Mouse (Mus musculus) neural tube, embryonic 10.5 days (tissue): ENCODE data around the gene Tfr2.

Experiments used
- DNase-seq: peaks from one replicate; pipeline ENCODE4 v3.0.0-alpha.2; 2017; ENCODE audit warnings: low spot score; ENCODE audit errors: extremely low spot score

Gene Tfr2

DNA sequence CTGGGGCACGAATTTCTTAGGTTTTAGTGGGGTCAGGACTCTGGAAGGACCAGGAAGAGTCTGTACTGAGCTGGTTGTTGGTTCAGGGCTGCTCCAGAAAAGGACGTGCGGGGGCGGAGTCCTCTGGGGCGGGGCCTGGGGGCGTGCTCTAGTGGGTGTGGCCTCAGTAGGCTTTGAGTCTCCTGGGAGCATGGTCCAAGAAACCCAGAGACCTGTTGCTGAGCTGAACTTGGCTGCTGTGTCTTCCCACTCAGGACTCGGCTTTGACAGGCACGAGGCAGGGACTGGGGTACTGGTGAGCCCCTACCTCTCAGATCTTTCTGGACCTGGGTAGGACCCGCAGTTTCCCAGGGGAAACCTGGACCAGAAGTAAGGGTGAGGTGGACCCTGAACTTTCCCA, at the start of gene Tfr2:
Gene Tfr2 (plus strand): TSS at position 176 of the 400 bp plus-strand sequence.
- DNase-seq: no peak

GRCm38 (mm10) chr5:137521861-137522260, 47.8 kb upstream of the Tfr2 start:
- no peak for DNase-seq

DNA sequence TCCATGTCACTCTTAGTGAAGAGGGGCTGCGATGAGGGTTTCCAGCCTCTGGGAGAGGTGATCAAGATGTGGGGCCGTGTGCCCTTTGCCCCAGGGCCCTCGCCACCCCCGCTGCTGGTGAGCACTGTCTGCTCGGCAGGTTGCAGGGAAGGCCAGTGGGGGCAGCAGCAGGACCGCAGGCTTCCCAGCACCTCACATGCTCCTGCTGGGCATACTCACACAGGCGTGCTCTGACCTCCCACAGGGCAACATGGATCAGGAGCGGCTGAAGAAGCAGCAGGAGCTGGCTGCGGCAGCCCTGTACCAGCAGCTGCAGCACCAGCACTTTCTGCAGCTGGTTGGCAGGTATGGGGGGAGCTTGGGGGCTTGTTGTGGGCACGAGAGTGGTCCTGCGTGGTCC, 46.9 kb upstream of the Tfr2 start:
- DNase-seq: no peak

DNA sequence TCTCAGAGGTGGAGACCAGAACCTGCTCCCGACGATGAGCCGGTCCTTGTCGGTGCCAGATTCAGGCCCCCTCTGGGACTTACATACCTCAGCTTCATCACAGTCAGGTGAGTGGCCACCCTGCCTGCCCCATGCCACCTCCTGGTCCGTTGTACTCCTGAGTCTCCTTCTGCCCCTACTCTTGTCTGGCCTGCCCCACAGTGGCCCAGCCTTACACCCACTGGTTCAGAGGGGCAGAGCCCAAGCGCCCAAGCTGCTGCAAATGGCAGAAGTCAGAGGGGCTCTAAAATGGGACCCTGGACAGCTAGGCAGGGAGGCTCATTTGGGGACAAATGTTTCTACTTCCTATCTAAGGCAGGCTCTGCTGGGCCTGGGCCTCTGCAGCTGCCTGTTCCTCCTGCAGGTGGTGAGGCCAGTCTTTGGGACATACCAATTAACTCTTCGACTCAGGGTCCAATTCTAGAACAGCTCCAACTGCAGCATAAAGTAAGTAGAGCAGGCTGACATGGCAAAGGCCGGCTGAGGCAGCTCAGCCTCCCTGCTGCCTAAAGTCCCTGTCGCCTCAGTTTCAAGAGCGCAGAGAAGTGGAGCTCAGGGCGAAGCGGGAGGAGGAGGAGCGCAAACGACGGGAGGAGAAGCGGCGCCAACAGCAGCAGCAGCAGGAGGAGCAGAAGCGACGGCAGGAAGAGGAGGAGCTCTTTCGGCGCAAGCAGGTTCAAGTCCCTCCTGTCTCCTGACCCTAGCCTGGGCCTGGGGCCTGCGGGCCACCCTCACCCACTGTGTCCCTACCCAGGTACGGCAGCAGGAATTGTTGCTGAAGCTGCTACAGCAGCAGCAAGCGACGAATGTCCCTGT, 46.0 kb upstream of the Tfr2 start:
- DNase-seq: no peak

DNA sequence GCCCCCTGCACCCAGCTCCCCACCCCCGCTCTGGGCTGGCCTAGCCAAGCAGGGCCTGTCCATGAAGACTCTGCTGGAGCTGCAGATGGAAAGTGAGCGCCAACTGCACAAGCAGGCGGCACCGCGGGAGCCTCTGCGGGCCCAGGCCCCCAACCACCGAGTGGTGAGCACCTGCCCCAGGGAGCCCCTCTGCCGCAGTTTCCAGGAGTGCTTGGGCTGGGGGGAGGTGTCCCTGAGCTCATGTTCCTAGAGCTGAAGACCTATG, 45.5 kb upstream of the Tfr2 start:
- no peak for DNase-seq

- DNase-seq: no peak
These were observed 45.0 kb upstream of the Tfr2 start for GRCm38 (mm10) chr5:137524671-137525070.

DNA sequence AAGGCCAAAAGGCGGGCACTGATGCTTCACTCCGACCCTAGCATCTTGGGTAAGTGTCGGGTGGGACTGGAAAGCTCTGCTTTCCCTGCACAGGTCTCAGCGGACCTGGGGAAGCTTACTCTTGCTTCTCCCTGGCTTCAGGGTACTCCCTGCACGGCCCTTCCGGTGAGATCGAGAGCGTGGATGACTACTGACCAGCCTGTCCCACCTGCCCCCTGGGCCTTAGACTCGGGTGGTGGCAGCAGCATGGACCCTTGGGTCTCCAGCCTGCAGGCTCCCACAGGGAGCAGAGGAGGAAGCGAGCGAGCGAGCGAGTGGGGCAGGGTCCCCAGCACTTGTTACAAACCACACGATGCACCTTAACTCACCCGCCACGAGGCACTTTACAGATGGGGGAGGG, 44.1 kb upstream of the Tfr2 start:
- DNase-seq: no peak

- DNase-seq: no peak
These were observed 43.3 kb upstream of the Tfr2 start for GRCm38 (mm10) chr5:137526192-137526936.

- no peak for DNase-seq
These were observed 42.2 kb upstream of the Tfr2 start for GRCm38 (mm10) chr5:137527413-137527812.

DNA sequence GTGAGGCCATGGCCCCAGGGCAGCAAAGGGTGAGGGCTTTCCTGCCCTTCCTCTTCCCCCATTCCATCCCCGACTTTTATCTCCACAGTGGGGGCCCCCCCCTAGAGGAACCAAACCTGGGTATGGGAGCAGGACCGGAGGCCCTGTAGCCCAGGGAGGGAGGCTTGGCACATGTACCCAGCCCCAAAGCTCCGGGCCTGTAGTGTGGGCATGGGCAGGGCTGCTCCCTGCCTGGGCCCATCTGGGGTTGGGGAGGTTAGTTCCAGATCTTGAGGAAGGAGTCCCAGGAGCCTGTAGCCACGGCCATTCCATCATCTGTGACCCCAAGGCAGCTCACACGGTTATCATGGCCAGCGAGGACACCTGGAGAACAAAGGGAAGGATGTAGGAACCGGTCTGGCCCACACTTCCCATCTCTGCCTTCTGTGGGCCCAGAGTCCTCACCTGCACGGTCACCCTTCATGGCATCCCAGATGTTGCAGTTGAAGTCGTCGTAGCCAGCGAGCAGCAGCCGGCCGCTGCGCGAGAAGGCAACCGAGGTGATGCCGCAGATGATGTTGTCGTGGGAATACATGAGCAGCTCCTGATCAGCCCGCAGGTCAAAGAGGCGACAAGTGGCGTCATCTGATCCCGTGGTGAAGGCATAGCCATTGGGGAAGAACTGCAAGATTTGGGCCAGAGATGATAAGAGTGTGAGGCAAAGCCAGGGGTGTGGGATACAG, 41.2 kb upstream of the Tfr2 start:
- no peak for DNase-seq

DNA sequence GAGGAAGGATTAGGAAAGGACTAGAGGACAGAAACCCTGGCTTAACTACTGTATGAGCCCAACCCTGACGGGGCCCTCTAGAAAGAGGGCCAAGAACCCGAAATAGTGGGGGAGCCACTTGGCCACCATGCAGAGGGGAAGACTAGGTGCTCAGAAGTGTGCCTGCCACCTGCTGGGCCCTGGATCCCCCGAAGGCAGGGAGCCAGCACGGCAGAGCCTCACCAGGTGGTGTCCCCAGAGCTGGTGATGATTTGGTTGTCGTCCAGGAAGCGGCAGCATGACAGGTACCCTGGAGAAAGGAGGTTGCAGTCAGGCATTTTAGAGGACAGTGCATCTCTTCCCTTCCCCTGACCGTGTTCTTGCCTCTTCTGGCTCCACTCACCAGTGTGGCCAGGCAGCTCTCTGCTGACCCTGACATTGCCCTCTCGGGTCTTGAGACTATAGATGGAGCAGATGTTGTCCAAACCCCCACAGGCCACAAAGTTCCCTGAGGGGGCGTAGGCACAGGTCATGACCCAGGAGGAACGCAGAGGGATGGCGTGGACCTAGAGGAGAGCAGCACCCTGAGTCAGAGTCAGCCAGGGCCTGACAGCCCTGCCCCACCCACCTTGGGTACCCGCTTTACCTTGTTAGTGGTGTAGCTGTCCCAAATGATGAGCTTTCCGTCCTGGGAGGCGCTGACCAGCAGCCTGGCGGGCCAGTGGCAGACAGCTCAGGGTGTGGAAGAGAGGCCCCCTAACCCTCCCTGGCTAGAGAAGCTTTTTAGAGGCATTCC, 40.2 kb upstream of the Tfr2 start:
- no peak for DNase-seq

DNA sequence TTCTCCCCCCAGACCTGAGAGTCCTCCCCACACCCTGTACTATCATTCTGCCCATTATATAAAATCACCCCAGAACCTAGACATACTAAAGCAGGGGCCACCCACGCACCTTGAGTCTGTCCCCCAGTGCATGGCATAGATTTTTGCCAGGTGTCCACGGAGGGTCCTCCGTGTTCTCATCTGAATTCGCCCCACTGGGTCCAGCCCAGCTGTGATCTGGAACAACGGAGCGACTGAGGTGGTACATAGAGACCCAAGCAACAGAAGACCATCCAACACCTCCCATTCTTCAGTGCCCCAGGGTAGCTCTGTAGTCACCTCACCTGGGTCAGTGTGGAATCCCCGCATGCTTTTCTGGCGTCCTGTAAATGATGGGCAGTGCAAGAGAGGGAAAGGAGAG, 39.6 kb upstream of the Tfr2 start:
- no peak for DNase-seq

- DNase-seq: peak; percentile 60
These were observed 38.8 kb upstream of the Tfr2 start for GRCm38 (mm10) chr5:137530588-137531413.

DNA sequence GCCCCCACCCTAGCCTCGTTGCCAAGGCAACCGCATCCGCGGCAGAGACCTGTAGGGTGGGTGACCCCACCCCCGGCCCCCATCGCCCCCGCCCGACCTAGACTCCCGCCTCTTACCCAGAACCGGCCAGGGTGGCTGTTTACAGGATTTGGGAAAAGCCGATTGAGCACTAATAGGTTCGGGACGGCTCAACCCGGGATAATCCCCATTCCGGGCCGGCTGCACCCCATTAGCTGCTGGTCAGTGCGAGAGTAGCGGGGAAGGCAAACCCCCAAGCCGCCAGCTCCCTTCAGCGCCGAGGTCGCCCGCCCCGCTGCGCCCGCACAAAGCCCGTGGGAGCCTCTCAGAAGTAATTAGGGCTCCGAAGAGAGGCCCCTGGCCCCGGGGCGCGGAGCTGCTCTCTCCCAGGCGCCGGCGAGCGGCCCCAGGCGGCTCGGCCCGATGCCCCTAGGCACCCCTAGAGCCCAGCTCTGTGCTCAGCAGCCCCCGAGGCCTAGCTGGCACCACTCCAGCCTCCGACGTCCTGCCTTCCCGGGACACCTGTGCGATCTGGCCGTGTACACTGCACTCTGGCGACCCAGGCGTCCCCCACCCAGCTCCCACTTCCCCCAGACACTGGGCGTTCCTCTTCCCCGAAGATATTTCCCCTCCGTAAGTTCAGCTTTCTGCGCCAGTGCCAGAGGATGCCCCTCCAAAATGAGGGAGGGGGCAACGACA, 38.1 kb upstream of the Tfr2 start:
- peak; percentile 83 for DNase-seq

GRCm38 (mm10) chr5:137532131-137532807, 37.4 kb upstream of the Tfr2 start:
- peak; percentile 58 for DNase-seq

DNA sequence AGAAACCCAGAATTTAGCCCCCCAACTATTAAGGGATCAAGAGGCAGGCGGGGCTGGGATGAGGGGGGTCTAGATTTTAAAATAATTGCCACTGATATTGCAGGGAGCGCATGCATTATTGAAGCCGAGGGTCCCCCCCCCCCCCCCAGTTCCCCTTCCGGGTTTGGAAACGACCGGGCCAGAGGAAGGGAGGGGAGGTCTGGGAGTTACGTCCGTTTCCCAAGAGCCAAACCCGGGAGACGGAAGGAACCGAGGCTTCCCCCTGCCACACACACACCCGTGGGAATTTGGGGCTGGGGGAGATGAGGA, 36.9 kb upstream of the Tfr2 start:
- no peak for DNase-seq

DNA sequence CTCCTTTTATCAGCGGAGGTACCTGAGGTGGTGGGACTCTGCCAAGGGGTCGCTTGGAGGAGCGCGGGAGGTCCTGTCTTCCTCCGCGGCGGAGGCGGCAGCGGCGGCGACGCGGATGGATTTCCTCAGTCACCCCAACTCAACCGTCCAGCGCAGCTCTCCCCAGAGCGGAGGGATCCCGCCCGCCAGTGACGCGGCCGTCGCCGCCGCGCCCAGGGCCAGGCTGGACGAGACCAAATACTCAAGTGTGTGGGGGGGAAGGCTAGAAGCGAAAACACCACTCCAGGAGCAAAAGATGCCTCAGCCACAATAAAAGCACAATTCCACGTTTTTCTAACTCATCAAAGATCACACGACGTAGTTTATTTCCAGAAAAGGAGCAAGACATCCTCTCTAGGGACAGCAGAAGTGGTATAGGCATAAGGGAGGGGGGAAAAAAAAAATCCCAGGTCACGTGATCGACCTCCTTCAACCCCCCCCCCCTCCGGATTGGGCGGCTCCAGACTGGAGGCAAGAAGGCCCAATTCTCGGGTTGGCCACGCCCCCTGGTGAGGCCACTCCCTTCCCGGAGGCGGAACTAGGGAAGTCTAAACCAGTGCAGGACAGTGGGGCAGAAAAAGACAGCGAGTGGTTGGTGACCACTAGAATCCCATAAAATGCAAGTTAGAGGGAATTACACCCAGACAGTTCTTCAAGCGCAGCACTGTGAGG, 36.4 kb upstream of the Tfr2 start, which contains the start of the genes Epo and Gnb2:
Gene Epo (minus strand): TSS at position 126 of the 711 bp plus-strand sequence.
Gene Gnb2 (minus strand): TSS at position 394 of the 711 bp plus-strand sequence.
- peak; percentile 97 for DNase-seq

DNA sequence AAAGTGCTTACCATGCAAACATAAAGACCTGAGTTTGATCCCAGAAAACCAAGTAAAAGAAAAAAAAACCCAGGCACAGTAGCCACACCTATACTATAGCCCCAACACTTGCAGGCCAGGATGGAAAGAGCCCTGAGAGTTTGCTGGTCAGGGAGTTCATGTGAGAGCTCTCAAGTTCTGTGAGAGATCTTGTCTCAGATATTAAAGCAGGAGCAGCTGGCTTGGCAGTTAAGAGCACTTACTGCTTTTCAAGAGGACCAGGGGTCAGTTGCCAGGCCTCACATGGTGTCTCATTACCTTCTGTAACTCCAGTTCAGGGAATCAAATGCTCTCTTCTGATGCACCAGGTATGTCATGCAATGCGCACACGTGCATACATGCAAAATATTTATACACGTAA, 34.9 kb upstream of the Tfr2 start:
- DNase-seq: no peak

GRCm38 (mm10) chr5:137535318-137535717, 34.3 kb upstream of the Tfr2 start:
- no peak for DNase-seq
